Mouse (Mus musculus): Measurements from ENCODE around the gene Olfr506. TPM values are rescaled to one million over a fixed set of nuclear protein-coding genes. Genes with fewer than 3 reads are reported as not detected.

Gene Olfr506
- polyA plus RNA-seq (2017; shearing (Covaris generic)): not detected

GRCm38 (mm10) chr7:108610487-108610886 is at the start of gene Olfr506:
Olfr506 (plus strand) TSS chr7:108610787.

GRCm38 (mm10) chr7:108565693-108566092 is 44.9 kb upstream of the Olfr506 start, which contains the start of gene Olfr504:
Olfr504 (minus strand) TSS chr7:108565793.

GRCm38 (mm10) chr7:108621514-108621913 is 10.9 kb downstream of the Olfr506 start, which contains the start of gene Olfr507:
Olfr507 (plus strand) TSS chr7:108621814.

GRCm38 (mm10) chr7:108629694-108630093 is 19.1 kb downstream of the Olfr506 start, which contains the start of gene Olfr508:
Olfr508 (plus strand) TSS chr7:108629994.

GRCm38 (mm10) chr7:108651806-108652205 is 41.2 kb downstream of the Olfr506 start, which contains the start of gene Olfr509:
Olfr509 (minus strand) TSS chr7:108651906.

Other genes starting within 250 kb of the Olfr506 start
- not detected for gene Olfr494, start 245.5 kb upstream of the Olfr506 start, polyA plus RNA-seq (2017; shearing (Covaris generic))
- gene Olfr495, start 217.6 kb upstream of the Olfr506 start, polyA plus RNA-seq (2017; shearing (Covaris generic)): not detected
- not detected for gene Olfr497, start 190.4 kb upstream of the Olfr506 start, polyA plus RNA-seq (2017; shearing (Covaris generic))
- gene Olfr498, start 145.5 kb upstream of the Olfr506 start, polyA plus RNA-seq (2017; shearing (Covaris generic)): not detected
- gene Olfr502, start 85.7 kb upstream of the Olfr506 start, polyA plus RNA-seq (2017; shearing (Covaris generic)): under 1 TPM in 1 of 2 experiments, not detected in 1; 0.61 TPM
- not detected for gene Olfr503, start 66.3 kb upstream of the Olfr506 start, polyA plus RNA-seq (2017; shearing (Covaris generic))
- not detected for gene Olfr504, start 45.0 kb upstream of the Olfr506 start, polyA plus RNA-seq (2017; shearing (Covaris generic))
- not detected for gene Olfr507, start 11.0 kb downstream of the Olfr506 start, polyA plus RNA-seq (2017; shearing (Covaris generic))
- gene Olfr508, start 19.2 kb downstream of the Olfr506 start, polyA plus RNA-seq (2017; shearing (Covaris generic)): not detected
- gene Olfr509, start 41.1 kb downstream of the Olfr506 start, polyA plus RNA-seq (2017; shearing (Covaris generic)): not detected
- gene Olfr510, start 55.6 kb downstream of the Olfr506 start, polyA plus RNA-seq (2017; shearing (Covaris generic)): not detected
- not detected for gene Olfr512, start 102.5 kb downstream of the Olfr506 start, polyA plus RNA-seq (2017; shearing (Covaris generic))
- not detected for gene Olfr513, start 140.2 kb downstream of the Olfr506 start, polyA plus RNA-seq (2017; shearing (Covaris generic))
- gene Olfr514, start 215.2 kb downstream of the Olfr506 start, polyA plus RNA-seq (2017; shearing (Covaris generic)): not detected
- gene Olfr516, start 239.7 kb downstream of the Olfr506 start, polyA plus RNA-seq (2017; shearing (Covaris generic)): not detected